In the genomic region with DNA sequence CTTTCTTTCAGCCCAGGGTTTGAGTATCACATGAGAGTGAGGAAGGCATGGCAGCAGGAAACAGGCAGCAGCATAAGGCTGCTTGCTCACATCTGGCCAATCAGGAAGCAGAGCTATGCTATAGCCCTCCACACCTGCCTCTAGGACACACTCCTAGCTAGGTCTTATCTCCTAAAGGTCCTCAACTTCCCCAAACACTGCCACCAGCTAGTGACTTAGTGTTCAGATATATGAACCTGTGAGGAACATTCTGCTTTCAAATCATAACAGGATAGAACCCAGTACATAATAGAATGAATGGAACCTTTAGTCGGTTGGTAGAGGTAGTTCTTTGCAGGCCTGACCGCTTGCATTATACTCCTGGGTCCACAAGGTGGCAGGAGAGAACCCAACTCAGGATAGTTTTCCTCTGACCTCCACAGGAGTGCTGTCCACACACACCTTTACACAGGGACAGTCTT, we compare ENCODE assay signal across 8 mouse cellular contexts. TPM values are rescaled to one million over a fixed set of nuclear protein-coding genes. Genes with fewer than 3 reads are reported as not detected.
DNase-seq lines count a peak whose midpoint lies in the region; TF ChIP-seq lines count a peak whose summit lies in the region.

No protein-coding gene starts in this region.

- DNase-seq in NIH3T3 (ENCODE audit: low read depth) (peak; percentile 81), liver (peak; percentile 74)
- peak; percentile 80 to 83 for DNase-seq in cerebellum, postnatal 14 days
- peak; percentile 72 to 77 for DNase-seq in heart, adult 18-20 months
- peak; percentile 62 to 74 for DNase-seq in kidney, adult 8-10 months
- DNase-seq in naive thymus-derived CD4-positive, alpha-beta T cell, adult 2 months (ENCODE audit: low read depth): peak; percentile 81
- peak; percentile 49 to 68 for DNase-seq in thymus, postnatal 10 days (ENCODE audit: low spot score in 2 of 2)

- no peaks in the 10 kb centered on the region for H3K36me3 ChIP-seq in C2C12 (ENCODE audit: control insufficient read depth, insufficient read depth)

- TF ChIP-seq CTCF in C2C12 (IDR thresholded peaks at IDR 0.05; ENCODE audit: control insufficient read depth, insufficient read depth, insufficient read length): peak; percentile 31

- H3ac ChIP-seq in C2C12 (ENCODE audit: control insufficient read depth, insufficient read length, low read depth): no peak overlapping the region

- peaks cover 100% of the 10 kb centered on the region for H3K79me2 ChIP-seq in C2C12 (ENCODE audit: control insufficient read depth, insufficient read depth)

- no peaks in the 10 kb centered on the region for H3K27me3 ChIP-seq in C2C12 (ENCODE audit: control insufficient read depth, insufficient read depth, insufficient read length)

- H3K79me3 ChIP-seq in C2C12 (ENCODE audit: low read depth): peaks cover 96% of the 10 kb centered on the region

- H3K4me3 ChIP-seq in C2C12 (ENCODE audit: insufficient read depth, poor library complexity, severe bottlenecking): no peak overlapping the region

TF ChIP-seq in C2C12, 6 proteins besides CTCF, POLR2A, EP300 and RAD21:
- TF ChIP-seq MYOD1 (IDR thresholded peaks at IDR 0.05; ENCODE audit: control insufficient read depth, insufficient read length, low read depth) (no peak), USF1 (IDR thresholded peaks at IDR 0.05; ENCODE audit: low read depth) (no peak), FOSL1 (IDR thresholded peaks at IDR 0.05; ENCODE audit: insufficient read depth, low read length, poor library complexity, severe bottlenecking) (no peak)

RNA-seq across cellular contexts. Expression of a gene that starts 5.4 kb away (rescaled TPM):
- 25.8 TPM for polyA plus RNA-seq in C2C12 (2012; fragmentation: generic; extraction: Trizol)
- total RNA-seq in heart, adult 18-20 months (2021): 100 to 1,000 TPM; 156 to 159 TPM
